ENCODE assay signal across 12 mouse cellular contexts in the genomic region with DNA sequence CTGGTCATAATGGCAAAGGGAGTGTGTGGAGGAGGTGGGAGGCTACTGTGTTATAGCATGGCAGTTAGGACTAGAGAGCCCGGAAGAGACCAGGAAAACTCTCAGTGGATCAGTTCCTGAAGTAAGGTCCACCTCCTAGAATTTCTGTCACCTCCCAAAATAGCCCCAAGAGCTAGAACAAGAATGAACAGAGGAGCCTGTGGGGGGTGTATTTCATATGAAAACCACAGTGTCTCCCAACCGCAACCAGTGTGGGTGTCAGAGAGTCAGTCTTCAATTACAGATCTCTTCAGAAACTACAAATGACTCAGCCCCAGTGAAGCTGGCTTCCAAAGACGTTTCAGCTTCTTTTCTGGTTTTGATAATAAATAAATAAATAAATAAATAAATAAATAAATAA. TPM values are rescaled to one million over a fixed set of nuclear protein-coding genes. Genes with fewer than 3 reads are reported as not detected.
A peak's percentile ranks its signal among the peaks of the same experiment; 100 is the strongest.
DNase-seq lines count a peak whose midpoint lies in the region; ATAC-seq lines count a peak whose summit lies in the region.
"Had no signal": no experiment of that assay in that cellular context is flagged by ENCODE, and none has a peak within 500 bp of the region (broad histone marks: within the 10 kb centered on the region; RNA-seq: fewer than 3 reads in every experiment).

No protein-coding gene starts in this region.

- intact Hi-C loops in gastrocnemius, postnatal 14 days (cut with DNase I; ENCODE audit: low total_unique reads), result no loop called here

- ATAC-seq in frontal cortex, adult (ENCODE audit: low TSS enrichment), result peak; percentile 61
- no peak for ATAC-seq in megakaryocyte, adult 5-6 weeks (ENCODE audit: poor library complexity, severe bottlenecking)
- ATAC-seq: midbrain, embryonic 16.5 days had no signal

- no peak for DNase-seq in frontal cortex, postnatal 36 days (ENCODE audit: low spot score in 2 of 2)
- peak; percentile 9 for DNase-seq in right cerebral cortex, adult 2 months (ENCODE audit: low spot score in 2 of 2)
- DNase-seq in right cerebral cortex, adult 18-20 months, result no peak
- DNase-seq in gastrocnemius, postnatal 14 days, result peak; percentile 7
- DNase-seq in thymus, adult 18-20 months, result no peak
- DNase-seq in yolk sac, embryonic 10.5 days (ENCODE audit: low spot score), result no peak
- DNase-seq: B cell, adult 2 months; cerebellum, postnatal 25 days; heart, postnatal 4 days had no signal

RNA-seq across cellular contexts. Expression of gene Dennd1b, which starts 32.4 kb away (rescaled TPM):
- total RNA-seq in gastrocnemius, postnatal 14 days (2021), result 10 to 100 TPM; 14.9 to 19.1 TPM
- total RNA-seq in megakaryocyte, adult 5-6 weeks (2015), result 26.2 and 28.1 TPM in 2 replicates
- 21.0 and 26.8 TPM in 2 replicates for total RNA-seq in megakaryocyte, adult 5-6 weeks (2017)

Comparison
In these comparisons a context has a peak if more than half of its experiments do, and no peak if none do; other contexts are left out.
1. DNase-seq: peak in right cerebral cortex, adult 2 months (2 of 2) and gastrocnemius, postnatal 14 days (single experiment); none in frontal cortex, postnatal 36 days (0 of 2), right cerebral cortex, adult 18-20 months (single experiment), thymus, adult 18-20 months (0 of 2) and yolk sac, embryonic 10.5 days (single experiment).